Mouse (Mus musculus): ENCODE measurements around the gene Tspo2. TPM values are rescaled to one million over a fixed set of nuclear protein-coding genes. Genes with fewer than 3 reads are reported as not detected.
"Not testable (repeated sequence)": the region's sequence is repeated elsewhere in the genome, so short reads cannot be mapped to it uniquely, and the experiment has no call there.

Tspo2 gene
- not detected in 2 replicates for polyA plus RNA-seq (2016; fragmentation: Nextera tagmentation; extraction: Ambion mirVana)

GRCm38 (mm10) chr17:48451353-48451675 lies at the start of gene Tspo2:
Gene Tspo2, minus strand, starts transcription at chr17:48451522.
- Histone ChIP-seq H3K36me3 (replicated peaks) (no peaks in the 10 kb centered on the region), H3K4me1 (peaks cover 16% of the 10 kb centered on the region), H3K9me3 (no peaks in the 10 kb centered on the region), H3K27me3 (ENCODE audit: poor library complexity, severe bottlenecking) (no peaks in the 10 kb centered on the region), H3K4me3 (no peak within 1 kb of the TSS), H3K27ac (0 out of 2 replicates have a peak within 1 kb of the TSS, but pooled peaks have one; percentile 48)
- WGBS, result 81% methylated on average over 7 of the region's 7 CpGs
- no peak for DNase-seq (ENCODE audit: extremely low spot score, low spot score)

DNA sequence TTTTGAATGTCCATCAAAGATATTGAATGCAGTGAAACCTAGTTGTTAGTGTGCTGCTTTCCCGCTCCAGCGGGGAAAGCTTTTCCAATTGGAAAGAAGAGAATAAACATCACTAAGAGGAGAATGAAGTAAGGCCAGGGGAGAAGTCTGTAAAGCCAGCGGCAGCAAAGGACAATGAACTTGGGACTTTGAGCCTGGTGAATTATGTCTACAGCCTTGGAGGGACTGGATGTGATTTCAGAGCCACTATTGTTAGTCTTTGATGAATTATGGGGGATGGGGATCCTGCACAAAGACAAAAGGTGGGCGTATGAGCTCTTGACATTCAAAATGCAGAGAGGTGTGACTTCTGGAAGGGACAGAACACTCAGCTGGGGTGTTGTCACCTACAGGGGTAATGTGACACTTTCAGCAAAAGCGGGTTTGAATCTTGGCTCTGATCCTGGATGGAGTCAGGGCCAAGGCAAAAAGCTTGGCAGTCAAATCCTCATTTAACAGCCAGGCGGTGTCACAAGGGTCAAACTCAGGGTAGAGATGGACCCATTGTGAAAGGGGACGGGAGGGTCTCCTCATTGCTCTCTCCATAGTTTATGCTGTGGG lies 49.6 kb upstream of the Tspo2 start:
- Histone ChIP-seq H3K36me3 (replicated peaks) (no peaks in the 10 kb centered on the region), H3K27me3 (ENCODE audit: poor library complexity, severe bottlenecking) (no peaks in the 10 kb centered on the region), H3K27ac (no peak overlapping the region), H3K4me1 (peaks cover 25% of the 10 kb centered on the region), H3K9me3 (peaks cover 5% of the 10 kb centered on the region; the same call in 1 of the 2 replicates), H3K4me3 (no peak overlapping the region)
- no peak for DNase-seq (ENCODE audit: extremely low spot score, low spot score)
- 87% methylated on average over 7 of the region's 7 CpGs for WGBS

DNA sequence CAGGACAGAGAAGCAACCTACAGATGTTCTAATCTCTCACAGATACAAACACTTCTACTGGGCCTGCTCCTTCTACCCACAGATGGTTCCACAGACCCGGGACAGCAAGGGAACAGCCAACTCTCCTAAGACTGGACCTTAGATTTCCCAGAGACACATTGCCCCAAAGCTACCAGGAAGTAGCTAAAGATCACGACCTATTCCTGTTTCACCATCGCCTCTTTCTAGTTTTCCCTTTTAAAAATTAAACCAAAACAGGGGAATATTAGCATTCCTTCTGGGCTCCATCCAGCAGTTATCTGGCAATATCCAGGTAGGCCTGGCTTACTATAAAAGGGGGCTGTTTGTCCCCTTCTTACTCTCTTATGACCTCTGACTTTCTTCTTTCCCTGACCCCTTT lies 46.7 kb upstream of the Tspo2 start:
- DNase-seq (ENCODE audit: extremely low spot score, low spot score), result no peak
- no peaks in the 10 kb centered on the region for H3K36me3 ChIP-seq (replicated peaks)
- H3K27me3 ChIP-seq (ENCODE audit: poor library complexity, severe bottlenecking), result no peaks in the 10 kb centered on the region
- 86% methylated on average over 3 of the region's 3 CpGs for WGBS
- H3K4me3 ChIP-seq, result no peak overlapping the region
- H3K4me1 ChIP-seq, result peaks cover 4% of the 10 kb centered on the region; the same call in 1 of the 2 replicates
- no peaks in the 10 kb centered on the region for H3K9me3 ChIP-seq
- H3K27ac ChIP-seq, result no peak overlapping the region

DNA sequence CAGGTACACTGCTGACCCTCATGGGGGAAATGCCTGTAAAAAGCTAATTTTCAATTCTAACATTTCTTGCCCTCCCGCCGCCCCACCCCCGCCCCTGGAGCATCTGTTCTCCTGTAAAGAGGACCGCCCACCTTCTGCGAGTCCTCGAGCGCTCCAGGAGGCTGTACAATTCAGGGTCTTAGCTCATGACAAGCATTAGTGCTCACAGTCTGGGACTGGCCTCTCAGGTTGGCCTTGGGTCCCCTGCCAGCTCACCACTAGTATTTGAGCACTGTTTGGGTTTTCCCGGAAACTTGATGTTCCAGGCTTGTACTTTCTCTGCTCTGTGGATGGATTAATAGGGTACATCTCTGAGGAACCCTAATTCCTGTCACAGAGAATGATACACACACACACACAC lies 42.7 kb upstream of the Tspo2 start:
- 80% methylated on average over 8 of the region's 8 CpGs for WGBS
- H3K36me3 ChIP-seq (replicated peaks), result no peaks in the 10 kb centered on the region
- H3K27me3 ChIP-seq (ENCODE audit: poor library complexity, severe bottlenecking), result no peaks in the 10 kb centered on the region
- no peak overlapping the region for H3K27ac ChIP-seq
- H3K4me3 ChIP-seq, result no peak overlapping the region
- H3K4me1 ChIP-seq, result no peaks in the 10 kb centered on the region
- no peaks in the 10 kb centered on the region for H3K9me3 ChIP-seq
- DNase-seq (ENCODE audit: extremely low spot score, low spot score), result no peak

GRCm38 (mm10) chr17:48493582-48493981 lies 42.3 kb upstream of the Tspo2 start:
- Histone ChIP-seq H3K27ac (no peak overlapping the region), H3K4me1 (no peaks in the 10 kb centered on the region), H3K4me3 (no peak overlapping the region), H3K9me3 (no peaks in the 10 kb centered on the region), H3K27me3 (ENCODE audit: poor library complexity, severe bottlenecking) (no peaks in the 10 kb centered on the region), H3K36me3 (replicated peaks) (no peaks in the 10 kb centered on the region)
- no peak for DNase-seq (ENCODE audit: extremely low spot score, low spot score)
- WGBS, result 66% methylated on average over 7 of the region's 7 CpGs

DNA sequence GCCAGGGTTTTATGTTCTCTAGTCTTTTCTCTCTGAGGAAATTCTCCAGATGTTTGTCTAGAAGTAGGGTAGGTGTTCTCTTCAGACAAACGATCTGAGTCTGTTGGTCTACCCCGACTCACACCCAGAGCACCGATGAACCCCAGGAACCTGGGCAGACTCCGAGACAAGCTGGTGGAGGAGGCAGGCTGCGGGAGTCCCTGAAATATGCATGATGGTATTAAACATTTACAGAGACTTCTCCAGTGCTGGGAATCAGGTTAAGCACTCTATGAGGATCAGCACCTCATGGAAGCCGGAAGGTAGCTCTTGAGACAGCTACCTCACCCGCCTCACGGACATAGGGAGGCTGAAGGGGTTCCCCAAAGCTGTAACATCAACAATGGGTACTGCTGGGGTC lies 41.3 kb upstream of the Tspo2 start:
- Histone ChIP-seq H3K27ac (no peak overlapping the region), H3K4me3 (no peak overlapping the region), H3K27me3 (ENCODE audit: poor library complexity, severe bottlenecking) (no peaks in the 10 kb centered on the region), H3K9me3 (no peaks in the 10 kb centered on the region), H3K4me1 (no peaks in the 10 kb centered on the region), H3K36me3 (replicated peaks) (no peaks in the 10 kb centered on the region)
- DNase-seq (ENCODE audit: extremely low spot score, low spot score), result no peak
- 92% methylated on average over 8 of the region's 8 CpGs for WGBS

DNA sequence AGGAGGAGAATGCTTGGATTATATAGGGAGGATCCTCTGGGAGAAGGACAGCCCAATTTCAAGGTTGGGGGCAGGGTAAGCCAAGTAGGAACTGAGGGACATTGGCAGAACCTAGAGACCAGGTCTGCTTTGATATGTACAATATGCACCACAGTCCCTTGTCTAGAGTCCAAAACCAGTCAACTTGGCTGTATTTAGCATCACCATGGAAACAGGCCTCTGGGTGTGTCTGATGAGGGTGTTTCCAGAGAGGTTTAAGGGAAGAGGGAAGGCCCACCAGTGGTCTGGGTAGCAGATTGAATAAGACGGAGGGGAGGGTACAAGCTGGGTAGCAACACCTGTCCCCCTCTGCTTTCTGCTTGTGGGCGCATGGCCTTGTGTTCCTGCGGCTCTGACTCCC lies 38.1 kb upstream of the Tspo2 start:
- 91% methylated on average over 3 of the region's 3 CpGs for WGBS
- H3K27me3 ChIP-seq (ENCODE audit: poor library complexity, severe bottlenecking), result no peaks in the 10 kb centered on the region
- no peaks in the 10 kb centered on the region for H3K4me1 ChIP-seq
- H3K4me3 ChIP-seq, result no peak overlapping the region
- no peaks in the 10 kb centered on the region for H3K9me3 ChIP-seq
- DNase-seq (ENCODE audit: extremely low spot score, low spot score), result no peak
- H3K36me3 ChIP-seq (replicated peaks), result no peaks in the 10 kb centered on the region
- no peak overlapping the region for H3K27ac ChIP-seq

DNA sequence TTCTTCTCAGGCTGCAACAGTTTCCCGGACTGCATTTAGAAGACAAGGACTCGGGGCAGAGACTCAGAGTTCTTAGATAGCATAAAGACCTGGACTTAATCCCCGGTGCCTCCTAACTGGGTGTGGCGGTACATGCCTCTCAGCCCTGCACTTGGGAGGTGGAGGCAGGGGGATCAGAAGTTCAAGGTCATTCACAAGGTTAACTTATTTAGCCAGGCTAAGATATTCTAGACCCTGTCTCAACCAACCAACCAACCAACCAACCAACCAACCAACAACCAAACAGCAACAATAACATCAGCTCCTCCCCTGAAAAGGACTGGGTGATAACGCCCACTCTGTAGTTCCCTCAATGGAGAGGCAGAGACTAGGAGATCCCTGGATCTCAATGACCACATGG lies 32.9 kb upstream of the Tspo2 start:
- no peaks in the 10 kb centered on the region for H3K4me1 ChIP-seq
- H3K27me3 ChIP-seq (ENCODE audit: poor library complexity, severe bottlenecking), result no peaks in the 10 kb centered on the region
- no peaks in the 10 kb centered on the region for H3K36me3 ChIP-seq (replicated peaks)
- 95% methylated on average over 5 of the region's 5 CpGs for WGBS
- no peak overlapping the region for H3K4me3 ChIP-seq
- DNase-seq (ENCODE audit: extremely low spot score, low spot score), result no peak
- no peaks in the 10 kb centered on the region for H3K9me3 ChIP-seq
- no peak overlapping the region for H3K27ac ChIP-seq

- H3K36me3 ChIP-seq (replicated peaks), result no peaks in the 10 kb centered on the region
- H3K27ac ChIP-seq, result no peak overlapping the region
- 85% methylated on average over 5 of the region's 5 CpGs for WGBS
- H3K4me3 ChIP-seq, result no peak overlapping the region
- H3K27me3 ChIP-seq (ENCODE audit: poor library complexity, severe bottlenecking), result no peaks in the 10 kb centered on the region
- DNase-seq (ENCODE audit: extremely low spot score, low spot score), result no peak
- H3K9me3 ChIP-seq, result no peaks in the 10 kb centered on the region
- H3K4me1 ChIP-seq, result no peaks in the 10 kb centered on the region
These were observed 32.4 kb upstream of the Tspo2 start for GRCm38 (mm10) chr17:48483764-48484163.

GRCm38 (mm10) chr17:48479952-48480351 lies 28.6 kb upstream of the Tspo2 start:
- no peaks in the 10 kb centered on the region for H3K27me3 ChIP-seq (ENCODE audit: poor library complexity, severe bottlenecking)
- 89% methylated on average over 10 of the region's 10 CpGs for WGBS
- DNase-seq (ENCODE audit: extremely low spot score, low spot score), result no peak
- no peaks in the 10 kb centered on the region for H3K36me3 ChIP-seq (replicated peaks)
- H3K4me1 ChIP-seq, result no peaks in the 10 kb centered on the region
- H3K27ac ChIP-seq, result no peak overlapping the region
- no peaks in the 10 kb centered on the region for H3K9me3 ChIP-seq
- H3K4me3 ChIP-seq, result no peak overlapping the region

DNA sequence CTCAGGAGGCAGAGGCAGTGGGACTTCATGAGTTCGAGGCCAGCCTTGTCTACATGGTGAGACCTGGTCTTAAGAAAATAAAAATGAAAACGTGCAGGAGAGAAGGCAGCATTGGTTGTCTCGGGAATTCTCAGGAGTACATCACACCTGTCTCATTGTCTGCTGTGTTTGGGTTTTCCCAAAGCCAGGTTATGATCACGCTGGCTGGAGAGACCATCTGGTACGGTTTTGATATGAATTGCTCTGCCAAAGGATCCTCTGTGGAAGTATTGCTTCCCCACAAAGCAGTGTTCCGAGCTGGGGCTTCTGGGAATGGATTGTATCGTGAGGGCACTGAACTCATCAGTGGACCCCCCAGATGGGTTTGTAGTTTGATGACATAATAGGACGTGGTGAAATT lies 24.1 kb upstream of the Tspo2 start:
- no peaks in the 10 kb centered on the region for H3K9me3 ChIP-seq
- DNase-seq (ENCODE audit: extremely low spot score, low spot score), result no peak
- 85% methylated on average over 8 of the region's 8 CpGs for WGBS
- no peaks in the 10 kb centered on the region for H3K27me3 ChIP-seq (ENCODE audit: poor library complexity, severe bottlenecking)
- H3K27ac ChIP-seq, result no peak overlapping the region
- H3K4me1 ChIP-seq, result no peaks in the 10 kb centered on the region
- no peaks in the 10 kb centered on the region for H3K36me3 ChIP-seq (replicated peaks)
- H3K4me3 ChIP-seq, result no peak overlapping the region

DNA sequence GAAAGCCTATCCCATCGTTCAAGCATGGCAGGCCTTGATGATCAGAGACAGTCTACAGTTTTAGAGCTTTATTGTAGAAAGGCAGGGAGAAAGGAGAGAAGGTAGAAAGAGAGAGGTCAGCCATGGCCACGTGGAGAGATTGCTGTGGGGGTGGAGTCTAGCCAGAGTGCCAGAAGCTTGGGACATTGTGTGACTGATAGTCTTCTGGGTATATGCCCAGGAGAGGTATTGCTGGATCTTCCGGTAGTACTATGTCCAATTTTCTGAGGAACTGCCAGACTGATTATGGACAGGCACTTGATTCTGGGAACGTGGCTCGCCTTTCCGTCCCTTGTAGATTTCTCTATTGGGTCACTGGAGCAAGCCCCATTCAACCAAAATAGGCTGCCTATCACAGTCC lies 23.0 kb upstream of the Tspo2 start:
- not testable (repeated sequence) for DNase-seq (ENCODE audit: extremely low spot score, low spot score); H3K27ac ChIP-seq; H3K4me1 ChIP-seq; H3K4me3 ChIP-seq; H3K36me3 ChIP-seq (replicated peaks); H3K27me3 ChIP-seq (ENCODE audit: poor library complexity, severe bottlenecking); H3K9me3 ChIP-seq
- WGBS, result 90% methylated on average over 6 of the region's 6 CpGs

GRCm38 (mm10) chr17:48467395-48468231 lies 16.3 kb upstream of the Tspo2 start:
- peak overlapping the region; percentile 58; the same call in 1 of the 2 replicates for H3K27ac ChIP-seq
- no peaks in the 10 kb centered on the region; the same call in 1 of the 2 replicates for H3K9me3 ChIP-seq
- no peaks in the 10 kb centered on the region for H3K36me3 ChIP-seq (replicated peaks)
- WGBS, result 13% methylated on average over 22 of the region's 22 CpGs
- H3K27me3 ChIP-seq (ENCODE audit: poor library complexity, severe bottlenecking), result peaks cover 19% of the 10 kb centered on the region
- DNase-seq (ENCODE audit: extremely low spot score, low spot score), result peak; percentile 88
- H3K4me1 ChIP-seq, result peaks cover 19% of the 10 kb centered on the region
- peak overlapping the region; percentile 28 for H3K4me3 ChIP-seq
